Mouse (Mus musculus) midbrain, embryonic 16.5 days (tissue): ENCODE measurements around the gene Hoxd11. TPM values are rescaled to one million over a fixed set of nuclear protein-coding genes. Genes with fewer than 3 reads are reported as not detected.

ENCODE experiments used
- ATAC-seq: fragments of 200-750 bp; cut with Nextera tagmentation; 2 replicates; pipeline ENCODE4 v1.8.0; 2017; ENCODE audit warnings: moderate TSS enrichment
- H3K27ac ChIP-seq: fragments of 300-500 bp; sonication (generic); 2 replicates; pipeline ENCODE4 v1.5.1; 2014; ENCODE audit warnings: mild to moderate bottlenecking, low read length, mixed read lengths
- H3K27me3 ChIP-seq: fragments of 300-500 bp; sonication (generic); 2 replicates; pipeline ENCODE4 v1.6.1; 2014; ENCODE audit warnings: low read depth, low read length, mixed read lengths; ENCODE audit not compliant: control insufficient read depth, insufficient read depth
- H3K36me3 ChIP-seq: fragments of 300-500 bp; sonication (generic); 2 replicates; pipeline ENCODE4 v1.6.1; 2014; ENCODE audit warnings: mild to moderate bottlenecking, low read length, moderate library complexity, mixed read lengths; ENCODE audit not compliant: control insufficient read depth, insufficient read depth
- H3K4me1 ChIP-seq: fragments of 300-500 bp; sonication (generic); 2 replicates; pipeline ENCODE4 v1.6.1; 2014; ENCODE audit warnings: mild to moderate bottlenecking, low read length, mixed read lengths; ENCODE audit not compliant: control insufficient read depth, insufficient read depth
- H3K4me2 ChIP-seq: fragments of 300-500 bp; sonication (generic); 2 replicates; pipeline ENCODE4 v1.6.1; 2014; ENCODE audit warnings: mild to moderate bottlenecking, low read length, mixed read lengths
- H3K4me3 ChIP-seq: fragments of 300-500 bp; sonication (generic); 2 replicates; pipeline ENCODE4 v1.5.1; 2014; ENCODE audit warnings: low read depth, mild to moderate bottlenecking, low read length, moderate library complexity, mixed read lengths
- H3K9ac ChIP-seq: fragments of 300-500 bp; sonication (generic); 2 replicates; pipeline ENCODE4 v1.6.1; 2014; ENCODE audit warnings: low read depth, low read length, mixed read lengths
- H3K9me3 ChIP-seq: fragments of 300-500 bp; sonication (generic); replicated peaks from 2 replicates; pipeline ENCODE4 v1.6.1; 2014; ENCODE audit warnings: mild to moderate bottlenecking, low read length, mixed read lengths; ENCODE audit not compliant: control insufficient read depth, poor library complexity, severe bottlenecking
- WGBS: fragments of 180-500 bp; shearing (Covaris S2); extraction: QIAGEN DNeasy Blood & Tissue Kit; methylation state at CpG from one replicate; pipeline ENCODE4 v1.1.7; 2014; 5-methylcytosine and 5-hydroxymethylcytosine counted together
- polyA plus RNA-seq: library from polyadenylated mRNA; unstranded; fragments of >200 nt; fragmentation: Nextera tagmentation; extraction: Ambion mirVana; gene quantifications from 2 replicates; pipeline ENCODE4 v1.2.1, GENCODE M21; 2015

Hoxd11 gene
- polyA plus RNA-seq, 1 experiment from 2014 or later: not detected

DNA sequence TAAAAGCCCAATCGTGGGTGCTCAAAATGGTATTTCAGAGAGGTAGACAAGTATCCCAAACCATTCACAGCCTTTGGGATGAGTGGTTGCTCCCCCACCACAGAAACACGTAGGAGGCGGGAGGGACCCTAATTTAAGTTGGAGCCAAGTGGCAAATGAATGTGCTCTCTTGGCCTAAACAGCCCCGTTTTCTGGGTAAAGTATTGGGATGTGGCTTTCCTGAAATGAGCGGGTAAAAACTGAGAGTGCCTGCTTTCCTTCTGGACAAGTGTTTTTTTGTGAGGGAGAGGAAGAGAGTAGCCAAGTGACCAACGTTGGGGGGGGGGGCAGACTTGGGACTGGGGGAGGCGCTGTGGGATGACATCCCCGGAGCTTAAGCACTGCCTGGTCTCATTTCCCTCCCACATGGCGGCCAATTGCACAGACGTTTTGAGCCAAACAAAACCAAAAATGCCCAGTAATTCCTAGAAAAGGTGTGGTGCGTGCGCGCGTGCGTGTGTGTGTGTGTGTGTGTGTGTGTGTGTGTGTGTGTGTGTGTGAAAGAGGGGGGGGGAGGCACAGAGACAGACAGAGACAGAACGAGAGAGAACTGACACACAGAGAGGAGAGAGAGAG is 31.7 kb downstream of the Hoxd11 start:
- Histone ChIP-seq H3K4me3 (no peak overlapping the region), H3K27me3 (peaks cover 72% of the 10 kb centered on the region), H3K36me3 (no peaks in the 10 kb centered on the region), H3K4me2 (no peak overlapping the region), H3K9ac (no peak overlapping the region), H3K4me1 (peaks cover 6% of the 10 kb centered on the region; the same call in 1 of the 2 replicates), H3K9me3 (no peaks in the 10 kb centered on the region), H3K27ac (no peak overlapping the region)
- ATAC-seq: no peak
- under 1% methylated on average over 16 of the region's 16 CpGs for WGBS

- no peak within 1 kb of the TSS for H3K9ac ChIP-seq
- no peaks in the 10 kb centered on the region for H3K36me3 ChIP-seq
- under 1% methylated on average over 65 of the region's 65 CpGs for WGBS
- H3K27ac ChIP-seq: no peak within 1 kb of the TSS
- no peaks in the 10 kb centered on the region for H3K9me3 ChIP-seq
- H3K4me2 ChIP-seq: peak within 1 kb of the TSS; percentile 19; the same call in 1 of the 2 replicates
- peaks cover 6% of the 10 kb centered on the region; the same call in 1 of the 2 replicates for H3K4me1 ChIP-seq
- peaks cover 75% of the 10 kb centered on the region for H3K27me3 ChIP-seq
- ATAC-seq: no peak
- peak within 1 kb of the TSS; percentile 14; the same call in 1 of the 2 replicates for H3K4me3 ChIP-seq
Measured at GRCm38 (mm10) chr2:74711721-74712621, 32.6 kb downstream of the Hoxd11 start, which contains the start of the genes Hoxd3 and Hoxd4. TSS of gene Hoxd3 (plus strand) at chr2:74711927. TSS of gene Hoxd4 (plus strand) at chr2:74711929.

DNA sequence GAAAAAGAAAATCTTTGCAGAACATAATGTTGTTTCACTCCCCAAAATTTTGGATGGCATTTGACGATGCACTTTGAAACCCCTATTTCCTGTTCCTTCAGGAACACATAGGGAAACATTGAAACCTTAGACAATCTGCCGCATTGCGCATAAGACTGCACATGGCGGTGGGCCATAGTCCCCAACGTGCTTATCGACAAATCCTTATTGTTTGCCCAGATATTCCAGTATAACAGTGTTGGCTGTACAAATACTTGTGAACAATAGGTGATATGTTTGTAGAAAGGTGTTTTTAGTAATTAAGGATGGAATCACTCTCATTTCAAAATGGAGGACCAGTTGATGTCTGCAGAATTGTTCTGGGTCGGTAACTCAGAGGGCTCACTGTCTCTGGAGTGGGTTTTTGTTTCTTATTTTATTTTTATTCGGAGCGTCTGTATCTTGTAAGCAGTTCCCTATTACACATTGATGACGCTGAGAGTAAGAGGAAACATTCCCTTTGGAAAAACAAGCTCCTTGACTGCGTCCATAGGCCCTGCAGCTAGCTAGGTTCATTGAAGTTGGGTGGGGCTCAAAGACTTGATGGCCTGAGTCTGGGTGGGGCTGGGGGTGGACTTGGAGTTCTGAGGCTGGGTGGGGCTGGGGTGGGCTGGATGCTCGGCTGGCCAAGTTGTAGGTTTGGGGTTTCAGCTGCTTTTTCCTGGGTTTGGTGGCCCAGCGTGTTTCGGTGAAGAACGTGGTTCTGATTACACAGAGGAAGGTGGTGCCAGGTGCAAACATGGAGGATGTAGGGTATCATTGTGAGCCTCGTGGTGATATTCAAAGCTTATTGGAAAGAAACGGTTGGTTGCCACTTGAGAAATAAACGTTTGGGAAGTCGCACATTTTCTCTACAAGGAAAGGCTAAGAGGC is 34.1 kb downstream of the Hoxd11 start:
- Histone ChIP-seq H3K4me1 (peaks cover 6% of the 10 kb centered on the region; the same call in 1 of the 2 replicates), H3K9ac (no peak overlapping the region), H3K27me3 (peaks cover 76% of the 10 kb centered on the region), H3K4me3 (no peak overlapping the region), H3K4me2 (no peak overlapping the region), H3K36me3 (no peaks in the 10 kb centered on the region), H3K9me3 (no peaks in the 10 kb centered on the region), H3K27ac (no peak overlapping the region)
- 4% methylated on average over 19 of the region's 19 CpGs for WGBS
- no peak for ATAC-seq

DNA sequence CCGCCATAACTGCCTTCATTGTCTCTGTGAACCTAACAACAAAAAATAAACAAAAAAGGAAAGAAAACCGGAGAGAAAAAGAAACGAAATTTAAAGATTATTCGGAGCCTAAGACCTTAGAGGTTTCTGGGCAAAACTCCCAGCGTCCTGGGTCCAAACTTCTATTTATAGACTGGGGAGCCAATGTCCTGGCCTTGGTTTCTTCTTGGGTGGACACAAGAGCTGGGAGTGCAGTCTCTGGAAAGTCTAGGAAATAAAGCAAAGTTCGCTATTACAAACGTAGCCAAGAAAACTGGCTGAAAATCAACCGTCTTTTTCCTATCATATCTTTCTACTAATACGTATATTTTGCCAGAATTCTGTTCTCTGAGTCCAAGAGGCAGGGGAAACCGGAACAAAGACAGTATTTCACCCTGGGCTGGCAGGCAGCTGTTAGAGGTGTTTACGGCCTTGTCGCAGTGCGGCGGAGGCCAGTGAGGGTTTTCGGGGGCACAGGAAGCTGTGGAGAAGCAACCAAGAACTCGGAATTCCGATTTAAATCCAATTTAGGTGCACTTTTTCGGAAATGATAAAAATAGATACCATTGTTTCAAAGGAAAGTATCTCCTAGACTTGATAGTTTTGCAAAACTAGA is 34.9 kb downstream of the Hoxd11 start:
- H3K4me3 ChIP-seq: no peak overlapping the region
- no peak overlapping the region for H3K4me2 ChIP-seq
- no peaks in the 10 kb centered on the region for H3K36me3 ChIP-seq
- no peak for ATAC-seq
- peaks cover 75% of the 10 kb centered on the region for H3K27me3 ChIP-seq
- H3K27ac ChIP-seq: no peak overlapping the region
- no peak overlapping the region for H3K9ac ChIP-seq
- no peaks in the 10 kb centered on the region for H3K9me3 ChIP-seq
- H3K4me1 ChIP-seq: peaks cover 6% of the 10 kb centered on the region; the same call in 1 of the 2 replicates
- 2% methylated on average over 18 of the region's 18 CpGs for WGBS

DNA sequence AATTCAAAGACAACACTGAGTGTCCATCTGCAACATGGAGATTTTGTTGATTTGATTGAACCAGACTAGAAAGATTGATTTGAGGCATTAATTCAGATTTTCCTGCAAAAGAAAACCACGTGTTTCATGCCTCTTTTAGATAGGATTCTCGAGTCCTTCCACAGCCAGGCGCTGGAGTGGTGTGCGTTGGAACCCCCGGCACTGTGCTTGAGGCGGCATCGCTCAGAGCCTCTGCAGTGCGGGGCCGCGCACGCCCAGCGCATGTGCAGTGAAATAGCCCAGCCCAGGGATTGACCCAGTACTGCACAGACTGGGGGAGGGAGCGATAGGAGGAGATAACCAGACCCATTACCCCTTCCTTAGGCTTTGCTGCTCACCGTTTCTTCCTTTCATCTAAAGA is 35.5 kb downstream of the Hoxd11 start:
- Histone ChIP-seq H3K4me1 (peaks cover 6% of the 10 kb centered on the region; the same call in 1 of the 2 replicates), H3K4me2 (no peak overlapping the region), H3K9me3 (no peaks in the 10 kb centered on the region), H3K36me3 (no peaks in the 10 kb centered on the region), H3K4me3 (no peak overlapping the region), H3K9ac (no peak overlapping the region), H3K27me3 (peaks cover 75% of the 10 kb centered on the region), H3K27ac (no peak overlapping the region)
- ATAC-seq: no peak
- 2% methylated on average over 14 of the region's 14 CpGs for WGBS

DNA sequence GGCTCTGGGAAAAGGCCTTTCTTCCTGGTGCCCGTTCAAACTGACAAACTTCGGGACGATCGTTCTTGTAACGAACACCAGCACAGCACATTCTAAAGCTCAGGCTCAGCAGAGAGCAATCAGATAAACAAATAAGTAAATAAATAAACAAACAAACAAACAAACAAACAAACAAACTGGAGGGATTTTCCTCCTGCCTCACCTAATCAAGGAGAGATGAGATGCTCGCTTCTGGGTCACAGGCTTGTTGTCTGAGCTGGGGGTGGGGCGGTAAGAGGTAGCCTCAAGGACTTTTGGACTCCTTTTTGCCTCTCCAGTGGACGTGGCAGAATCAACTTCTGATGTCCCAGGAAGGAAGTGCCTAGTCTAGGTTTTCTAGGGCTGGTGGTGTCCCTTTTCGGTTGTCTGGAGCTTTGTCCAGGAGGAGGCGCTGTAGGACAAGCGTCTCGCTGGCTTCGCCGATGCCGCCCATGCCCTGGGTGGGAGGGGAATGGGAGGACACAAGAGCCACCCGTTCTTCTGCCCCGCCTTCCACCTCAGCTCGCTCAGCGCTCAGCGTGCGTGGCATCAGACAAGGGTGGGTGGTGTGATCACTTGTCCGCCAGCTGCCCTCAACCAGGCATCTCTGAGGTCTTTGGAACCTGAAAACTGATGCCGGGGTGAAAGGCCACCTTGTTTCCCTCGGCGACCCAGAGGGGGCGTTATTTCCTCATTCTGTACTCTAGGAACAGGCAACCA is 36.3 kb downstream of the Hoxd11 start:
- WGBS: 3% methylated on average over 26 of the region's 26 CpGs
- H3K4me2 ChIP-seq: peak overlapping the region; percentile 50
- H3K36me3 ChIP-seq: no peaks in the 10 kb centered on the region
- no peak overlapping the region for H3K27ac ChIP-seq
- peak overlapping the region; percentile 20 for H3K4me3 ChIP-seq
- H3K9ac ChIP-seq: 0 out of 2 replicates have a peak overlapping the region, but pooled peaks have one; percentile 20
- peak; percentile 25; the same call in 1 of the 2 replicates for ATAC-seq
- no peaks in the 10 kb centered on the region for H3K9me3 ChIP-seq
- H3K27me3 ChIP-seq: peaks cover 76% of the 10 kb centered on the region
- H3K4me1 ChIP-seq: peaks cover 6% of the 10 kb centered on the region; the same call in 1 of the 2 replicates

DNA sequence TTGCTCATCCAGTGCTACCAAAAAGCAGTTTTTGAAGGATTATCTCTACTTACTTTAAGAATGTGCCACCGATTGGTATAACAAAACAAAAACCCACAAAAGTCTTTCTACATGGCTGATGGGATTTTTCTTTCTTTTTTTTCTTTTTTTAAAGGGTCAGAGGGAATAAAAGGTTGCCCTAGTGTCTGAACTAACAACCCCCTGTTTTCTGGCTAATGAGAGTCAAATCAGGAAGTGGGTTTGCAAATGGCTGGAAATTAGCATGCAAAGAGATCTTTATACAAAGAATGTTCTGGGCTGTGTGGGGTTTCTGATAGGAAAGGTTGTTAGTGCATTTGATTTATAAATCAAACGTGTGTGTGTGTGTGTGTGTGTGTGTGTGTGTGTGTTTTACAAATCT is 41.0 kb downstream of the Hoxd11 start:
- no peak overlapping the region for H3K4me2 ChIP-seq
- H3K27me3 ChIP-seq: peaks cover 98% of the 10 kb centered on the region
- no peak overlapping the region for H3K9ac ChIP-seq
- no peak overlapping the region for H3K27ac ChIP-seq
- ATAC-seq: no peak
- H3K9me3 ChIP-seq: no peaks in the 10 kb centered on the region
- no peaks in the 10 kb centered on the region for H3K36me3 ChIP-seq
- H3K4me1 ChIP-seq: no peaks in the 10 kb centered on the region
- no peak overlapping the region for H3K4me3 ChIP-seq
- WGBS: 9% methylated on average over 2 of the region's 2 CpGs
